Mouse (Mus musculus) yolk sac, embryonic 10.5 days (tissue): ENCODE results near the gene Fasl.

ENCODE experiments used
- DNase-seq: peaks from one replicate; pipeline ENCODE4 v3.0.0-alpha.2; 2017; ENCODE audit warnings: low spot score

Gene Fasl

DNA sequence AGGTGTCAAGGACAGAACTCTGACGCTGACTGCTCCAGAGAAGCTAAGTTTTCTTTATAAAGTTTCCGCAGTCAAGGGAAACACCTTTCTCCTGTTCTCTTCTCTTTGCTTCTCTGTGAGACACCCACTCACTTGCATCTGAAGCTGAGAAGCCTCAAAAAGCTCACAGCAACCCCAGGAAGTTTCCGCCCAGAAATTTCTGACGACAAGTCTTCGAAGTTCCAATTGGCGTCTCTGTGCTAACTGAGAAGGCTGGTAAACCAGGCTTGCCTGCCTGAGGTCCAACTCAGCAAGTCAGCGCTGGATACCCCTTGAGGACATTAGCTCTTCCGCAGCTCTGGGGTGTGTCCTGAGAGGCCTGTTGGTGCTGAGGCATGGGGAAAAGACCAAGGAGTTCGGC is at the start of gene Fasl:
Gene Fasl (minus strand): TSS at position 157 of the 400 bp plus-strand sequence.
- DNase-seq: no peak

GRCm38 (mm10) chr1:161826677-161827076 is 38.4 kb upstream of the Fasl start:
- no peak for DNase-seq

GRCm38 (mm10) chr1:161809428-161809827 is 21.1 kb upstream of the Fasl start:
- no peak for DNase-seq

DNA sequence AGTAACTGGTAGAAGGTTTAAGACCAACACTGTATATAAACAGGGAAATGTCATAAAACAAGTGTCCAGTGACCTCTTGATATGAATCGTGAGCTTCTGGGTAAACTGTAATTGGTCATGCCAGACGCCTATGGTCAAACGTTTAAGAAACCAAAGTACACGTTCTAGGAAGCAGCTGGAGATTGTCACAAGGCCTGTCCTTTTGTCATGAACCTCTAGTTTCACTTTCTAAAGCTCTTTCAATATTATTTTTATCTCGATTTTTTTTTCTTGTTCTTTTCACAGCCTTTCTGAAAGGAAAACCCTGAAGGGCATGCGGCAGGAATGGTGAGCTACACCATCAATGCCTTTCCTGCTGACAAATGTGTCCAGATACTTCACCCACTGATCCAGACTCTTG is 20.7 kb upstream of the Fasl start:
- DNase-seq: no peak

GRCm38 (mm10) chr1:161804541-161804971 is 16.3 kb upstream of the Fasl start:
- no peak for DNase-seq

- DNase-seq: no peak
Observed at GRCm38 (mm10) chr1:161801321-161801720, 13.0 kb upstream of the Fasl start.

GRCm38 (mm10) chr1:161800256-161800655 is 12.0 kb upstream of the Fasl start:
- no peak for DNase-seq

GRCm38 (mm10) chr1:161799791-161800190 is 11.5 kb upstream of the Fasl start:
- DNase-seq: no peak

DNA sequence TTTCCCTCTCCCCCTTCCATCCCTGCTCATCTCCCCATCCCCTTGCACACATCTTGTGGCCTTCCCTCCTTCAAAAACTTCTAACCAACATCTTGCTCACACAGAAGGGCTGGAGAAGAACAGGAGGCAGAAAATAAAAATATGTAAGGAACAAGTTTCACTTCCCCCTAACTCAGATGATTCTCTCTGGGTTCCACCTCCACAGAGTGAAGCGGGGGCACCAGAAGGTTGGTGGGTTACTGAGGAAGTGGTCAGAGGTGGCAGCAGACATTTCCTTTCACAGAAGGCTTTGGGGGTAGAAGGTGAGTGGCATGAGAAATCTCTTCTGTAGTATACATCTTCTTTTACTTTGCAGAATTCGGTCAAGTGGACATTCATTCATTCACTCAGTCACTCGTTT is 10.6 kb upstream of the Fasl start:
- DNase-seq: no peak

GRCm38 (mm10) chr1:161794447-161795211 is 6.3 kb upstream of the Fasl start:
- no peak for DNase-seq

GRCm38 (mm10) chr1:161793321-161793720 is 5.0 kb upstream of the Fasl start:
- no peak for DNase-seq

GRCm38 (mm10) chr1:161792687-161792969 is 4.3 kb upstream of the Fasl start:
- DNase-seq: no peak

- no peak for DNase-seq
Observed at GRCm38 (mm10) chr1:161791854-161792686, 3.8 kb upstream of the Fasl start.

DNA sequence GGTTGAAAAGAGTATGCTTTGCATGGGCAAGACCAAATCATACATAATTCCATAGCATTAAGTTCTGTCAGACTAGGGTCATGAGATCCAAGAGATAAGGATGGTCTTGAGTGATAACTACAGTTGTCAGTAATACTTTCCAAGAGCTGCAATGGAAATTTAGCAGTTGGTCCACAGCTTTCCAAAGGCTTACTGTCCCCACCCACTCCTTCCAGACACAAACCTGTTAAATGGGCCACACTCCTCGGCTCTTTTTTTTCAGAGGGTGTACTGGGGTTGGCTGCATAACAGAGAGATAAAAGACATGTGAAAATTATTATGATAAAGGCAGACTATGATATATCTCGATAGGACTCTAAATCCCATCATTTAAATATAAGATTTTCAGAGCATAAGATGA is 5.6 kb downstream of the Fasl start:
- DNase-seq: no peak

GRCm38 (mm10) chr1:161781594-161781993 is 6.7 kb downstream of the Fasl start:
- DNase-seq: no peak

- DNase-seq: no peak
Observed at GRCm38 (mm10) chr1:161779057-161779456, 9.2 kb downstream of the Fasl start.

DNA sequence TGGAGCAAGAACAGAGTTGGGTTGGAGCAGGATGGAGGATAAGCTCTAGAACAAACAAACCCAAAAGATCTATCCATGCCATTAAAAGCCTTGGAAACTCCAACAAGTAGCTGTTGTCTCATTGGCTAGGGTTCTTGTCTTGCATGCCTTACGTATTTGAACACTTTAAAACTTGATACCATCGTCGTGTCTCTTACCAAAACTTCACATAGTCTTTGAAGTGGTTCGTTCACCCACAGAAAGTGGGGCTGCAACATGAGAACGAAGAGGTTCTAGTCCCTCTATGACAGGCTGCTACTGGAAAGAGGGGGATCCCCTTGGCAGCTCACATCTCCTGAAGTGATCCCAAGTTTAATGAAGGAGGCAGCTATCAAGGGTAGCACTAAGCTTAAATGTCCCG is 13.1 kb downstream of the Fasl start:
- no peak for DNase-seq

DNA sequence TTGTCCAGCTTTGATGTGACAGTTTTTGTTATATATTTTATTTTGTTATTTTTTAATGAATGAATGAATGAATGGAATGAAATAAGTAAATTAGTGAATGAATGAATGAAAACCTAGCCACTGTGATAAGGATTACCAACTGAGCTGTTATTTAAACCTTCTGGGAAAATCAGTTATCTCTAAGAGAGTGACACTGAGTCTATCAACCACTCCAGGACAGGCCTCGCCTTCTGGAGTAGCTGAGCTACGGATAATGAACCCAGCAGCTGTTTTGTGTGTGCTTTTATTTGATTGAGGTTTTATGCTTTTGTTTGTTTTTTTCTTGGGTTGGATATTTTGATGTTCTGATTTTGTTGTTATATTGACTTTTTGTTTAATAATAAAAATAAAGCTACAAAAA is 17.0 kb downstream of the Fasl start:
- DNase-seq: no peak

- DNase-seq: no peak
Observed at GRCm38 (mm10) chr1:161769329-161769728, 19.0 kb downstream of the Fasl start.

DNA sequence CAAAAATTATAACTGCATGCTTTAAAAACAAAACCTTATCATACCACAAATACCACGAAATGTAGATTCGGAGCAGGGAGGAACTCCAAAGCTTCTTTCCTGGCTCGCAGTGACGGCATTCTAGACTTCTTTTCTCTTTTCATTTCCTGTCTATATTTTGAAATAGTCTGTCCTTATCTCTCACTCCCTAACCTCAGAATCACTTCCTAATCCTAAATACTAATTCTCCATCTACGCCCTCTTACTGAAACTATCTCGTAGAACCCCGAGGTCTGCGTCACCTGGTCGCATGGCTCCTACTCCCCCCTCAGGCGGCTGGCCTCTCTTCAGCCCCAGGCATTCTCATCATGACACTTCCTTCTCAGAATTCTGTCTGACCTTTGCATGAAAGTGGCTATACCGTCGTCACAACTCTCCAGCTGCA is 21.2 kb downstream of the Fasl start:
- peak; percentile 12 for DNase-seq

- peak; percentile 34 for DNase-seq
Observed at GRCm38 (mm10) chr1:161766656-161767055, 21.6 kb downstream of the Fasl start.

DNA sequence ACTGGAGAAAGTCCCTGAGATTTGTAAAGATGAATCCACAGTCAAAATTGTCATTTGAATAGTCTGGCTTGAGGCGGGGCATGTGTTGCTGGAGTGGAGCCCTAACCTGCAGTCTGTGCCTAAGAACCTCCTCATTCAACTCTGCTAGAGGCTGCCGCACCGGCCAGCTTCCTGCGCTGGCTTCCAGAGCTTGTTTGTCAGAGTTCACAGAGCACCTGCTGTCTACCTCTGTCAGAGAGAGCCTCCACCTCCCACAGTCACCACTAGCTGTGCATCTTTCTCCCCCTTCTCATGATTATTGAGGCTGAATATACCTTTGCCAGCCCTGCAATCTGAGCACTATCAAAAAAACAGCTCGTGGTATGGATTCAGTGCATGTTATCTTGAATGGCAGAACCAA is 22.4 kb downstream of the Fasl start:
- DNase-seq: no peak

GRCm38 (mm10) chr1:161764964-161765363 is 23.3 kb downstream of the Fasl start:
- DNase-seq: no peak

- no peak for DNase-seq
Observed at GRCm38 (mm10) chr1:161761556-161761955, 26.7 kb downstream of the Fasl start.
